Mouse (Mus musculus) T-helper 2 cell (primary cell): ENCODE measurements at regions not wholly inside any gene's neighbourhood (a gene's known extent, or its start where the extent isn't known, plus 50 kb on each side); places are given as distances from the start of the nearest gene placed in this dataset.

Experiments
- in situ Hi-C: fragments of 300-600 bp; cut with MboI, MseI; formaldehyde crosslinking; loops from one replicate; pipeline ENCODE4 v1.15.1; 2025; ENCODE audit warnings: high pct_unique_total_duplicates

DNA sequence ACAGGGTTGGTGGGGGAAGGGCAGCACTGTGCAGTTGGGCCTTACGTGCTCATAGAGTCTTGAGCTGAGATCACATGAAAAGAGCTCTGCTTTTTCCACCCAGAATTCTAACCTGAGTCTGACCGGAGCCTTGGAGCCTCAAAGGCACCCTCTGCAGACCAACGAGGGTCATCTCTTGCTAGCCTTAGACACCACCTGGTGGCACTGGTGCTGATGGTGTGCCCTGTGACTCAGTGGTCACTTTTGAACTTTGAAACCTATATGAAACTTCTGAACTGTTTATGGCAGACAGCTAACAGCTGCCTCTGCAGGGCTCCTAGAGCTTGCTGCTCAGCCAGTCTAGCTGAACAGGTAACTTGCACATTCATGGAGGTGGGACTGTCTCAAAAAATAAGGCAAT, 118.5 kb downstream of the Zfp706 start:
- in situ Hi-C loops, result no loop called here

DNA sequence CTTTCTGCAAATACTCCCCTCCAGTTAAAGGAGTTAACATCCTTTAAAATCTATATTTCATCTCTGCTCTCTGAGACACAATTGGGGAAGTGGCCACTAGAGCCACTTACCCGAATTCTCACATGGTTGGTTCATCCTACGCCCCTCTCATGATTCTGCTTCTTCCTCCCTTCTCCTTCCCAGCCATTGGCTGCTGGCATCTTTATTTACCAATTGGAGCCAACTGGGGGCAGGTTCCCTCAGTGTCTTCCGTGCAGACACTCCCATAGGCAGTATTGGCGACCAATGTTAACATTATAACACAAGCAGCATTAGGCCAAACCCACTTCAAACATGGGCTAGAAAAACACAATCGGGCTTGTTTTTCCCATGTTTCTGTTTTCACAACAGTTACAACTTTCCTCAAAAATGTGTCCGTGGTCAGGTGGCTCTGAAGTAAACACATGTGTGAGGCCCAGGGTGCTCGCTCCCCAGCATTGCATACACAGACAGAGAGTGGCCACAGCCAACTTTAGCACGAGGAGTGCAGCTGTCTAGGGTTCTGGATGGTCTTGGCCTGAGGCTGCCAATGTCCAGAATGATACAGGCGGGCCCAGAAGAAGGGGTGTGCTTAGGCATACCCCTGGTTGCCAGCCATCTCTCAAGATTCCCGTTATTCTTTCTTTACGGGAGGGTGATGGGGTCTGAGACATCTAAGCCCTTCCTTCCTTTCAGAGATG, 119.1 kb downstream of the Zfp706 start:
- in situ Hi-C loops, result no loop called here

DNA sequence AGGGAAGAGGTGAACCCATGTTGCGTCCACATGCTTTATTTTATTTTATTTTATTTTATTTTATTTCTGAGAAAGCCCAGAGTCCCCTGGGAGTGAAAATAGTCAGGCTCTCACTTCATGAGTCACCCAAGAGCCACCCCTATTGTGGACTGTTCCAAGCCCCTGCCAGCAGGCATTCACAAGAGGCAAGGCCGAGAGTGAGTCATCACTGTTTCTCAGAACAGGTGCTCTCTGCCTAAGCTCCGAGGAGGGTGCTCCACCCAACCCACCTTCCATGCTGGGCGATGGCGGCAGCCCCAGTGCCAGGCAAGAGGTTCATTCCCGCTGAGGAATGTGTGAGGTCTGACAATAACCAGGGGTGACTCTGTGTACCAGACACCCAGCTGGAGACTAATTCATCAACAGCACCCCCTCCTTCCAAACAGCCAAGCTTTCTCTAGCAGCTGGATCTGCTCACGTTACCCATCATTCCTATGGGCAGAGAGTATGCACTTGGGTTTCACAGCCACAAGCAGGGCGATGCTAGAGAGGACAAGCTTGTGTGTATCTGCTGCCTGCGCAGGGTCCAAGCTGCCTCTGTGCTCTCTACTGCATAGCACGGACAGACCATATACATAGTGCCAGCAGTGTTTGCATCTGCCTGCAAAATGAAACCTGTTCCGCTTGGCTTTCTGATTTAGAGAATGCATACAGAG, 122.8 kb downstream of the Zfp706 start:
- in situ Hi-C loops, result no loop called here

DNA sequence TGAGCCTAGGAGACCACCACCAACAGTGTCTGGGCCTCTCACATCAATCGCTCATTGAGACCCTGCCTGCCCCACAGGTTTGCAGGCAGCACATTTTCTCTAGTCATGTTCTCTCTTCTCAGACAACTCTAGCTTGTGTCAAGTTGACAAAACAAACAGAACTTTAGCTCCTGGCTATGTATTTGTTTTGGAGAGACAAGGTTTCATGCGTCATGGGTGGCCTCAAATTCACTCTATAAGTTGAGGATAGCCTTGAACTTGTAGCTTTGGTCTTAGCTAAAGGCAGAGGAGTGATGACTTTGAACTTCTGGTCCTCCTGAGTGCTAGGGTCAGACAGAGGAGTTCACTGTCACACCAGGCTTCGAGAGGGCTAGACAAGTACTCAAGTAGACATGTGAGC, 123.5 kb downstream of the Zfp706 start:
- in situ Hi-C loops, result no loop called here

DNA sequence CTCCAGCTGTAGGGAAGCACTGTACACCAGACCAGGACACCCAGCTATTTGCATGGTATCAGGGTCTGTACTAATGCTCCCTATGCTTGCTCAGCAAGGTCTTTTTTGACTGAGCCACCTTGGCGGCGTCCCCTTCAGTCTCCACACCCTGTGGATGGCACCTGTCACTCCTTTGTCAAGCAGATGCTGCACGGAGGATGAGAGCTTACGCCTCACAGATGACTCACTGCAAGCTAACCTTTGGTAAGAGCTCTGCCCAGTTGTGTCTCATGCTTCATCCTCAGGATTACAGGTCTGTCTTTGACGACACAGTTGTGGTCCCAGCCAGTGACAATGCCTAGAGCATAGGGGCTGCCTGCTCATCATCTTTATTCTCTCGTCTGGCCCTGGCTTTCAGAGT, 124.4 kb downstream of the Zfp706 start:
- in situ Hi-C loops, result no loop called here

DNA sequence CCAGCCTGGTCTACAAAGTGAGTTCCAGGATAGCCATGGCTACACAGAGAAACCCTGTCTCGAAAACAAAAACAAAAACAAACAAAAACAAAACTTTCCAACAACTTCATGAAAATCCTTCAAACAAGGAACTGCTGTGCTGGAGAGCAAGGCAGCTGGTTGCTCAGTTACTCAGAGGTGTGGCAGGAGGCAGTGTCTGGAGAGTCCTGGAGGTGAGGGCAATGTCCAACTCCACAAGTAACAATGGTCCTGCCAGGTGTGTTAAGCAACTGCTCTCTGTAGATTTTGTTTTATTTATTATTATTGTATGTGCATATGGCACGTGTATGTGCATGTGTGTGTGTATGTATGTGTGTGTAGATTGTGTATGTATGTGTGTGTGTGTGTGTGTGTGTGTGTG, 126.0 kb downstream of the Zfp706 start:
- in situ Hi-C loops, result no loop called here

DNA sequence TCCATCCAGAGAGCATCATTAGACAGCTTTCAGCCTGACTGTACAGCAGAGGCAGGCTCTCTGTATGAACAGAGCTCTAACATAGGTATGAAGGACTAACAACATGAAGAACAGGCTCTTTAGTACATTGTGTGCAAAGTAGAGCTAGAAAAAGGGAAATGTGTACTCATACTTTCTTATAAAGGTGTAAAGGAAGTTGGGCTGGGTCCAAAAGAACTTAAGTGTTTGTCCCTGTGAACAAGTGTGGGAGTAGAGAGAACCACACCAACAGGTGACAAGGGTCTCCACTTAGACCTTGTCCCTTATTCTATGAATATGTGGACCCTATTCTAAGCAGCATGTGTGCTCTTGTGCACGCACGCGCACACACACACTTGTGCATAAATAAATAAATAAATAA, 127.0 kb downstream of the Zfp706 start:
- in situ Hi-C loops, result no loop called here

DNA sequence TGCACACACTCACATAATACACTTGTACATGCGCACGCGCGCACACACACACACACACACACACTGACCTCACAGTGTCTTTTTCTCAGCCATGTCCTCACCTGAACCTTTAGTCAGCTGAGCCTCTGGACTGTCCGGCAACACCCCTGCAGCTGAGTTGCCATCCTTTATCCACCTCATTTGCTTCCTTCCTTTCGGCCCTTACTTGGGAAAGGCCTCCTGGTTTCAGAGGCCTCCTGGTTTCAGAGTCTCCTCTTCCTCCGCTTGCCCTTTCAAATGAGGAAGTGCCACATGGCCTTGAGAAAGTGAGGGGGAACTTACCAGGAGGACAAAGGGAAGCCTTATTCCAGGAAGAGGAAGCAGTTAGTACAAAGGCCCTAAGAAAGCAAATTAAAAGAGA, 128.0 kb downstream of the Zfp706 start:
- in situ Hi-C loops, result no loop called here

DNA sequence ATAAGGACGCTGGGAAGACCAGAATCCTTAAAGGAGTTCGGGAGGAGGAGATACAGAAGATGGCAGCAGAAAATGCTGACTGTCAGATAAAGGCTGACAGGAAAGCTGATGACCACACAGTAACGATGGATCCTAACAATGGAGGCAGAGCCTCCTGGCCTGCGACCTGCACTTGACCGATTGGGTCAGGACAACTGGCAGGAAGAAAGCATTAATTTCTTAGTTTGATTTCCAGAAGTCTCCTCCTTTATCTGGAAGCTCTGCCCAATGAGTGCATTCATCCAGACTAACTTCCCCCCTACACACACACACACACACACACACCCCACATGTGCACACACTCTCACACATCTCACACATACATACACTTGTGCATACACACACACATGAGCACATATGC, 128.6 kb downstream of the Zfp706 start:
- in situ Hi-C loops, result no loop called here

DNA sequence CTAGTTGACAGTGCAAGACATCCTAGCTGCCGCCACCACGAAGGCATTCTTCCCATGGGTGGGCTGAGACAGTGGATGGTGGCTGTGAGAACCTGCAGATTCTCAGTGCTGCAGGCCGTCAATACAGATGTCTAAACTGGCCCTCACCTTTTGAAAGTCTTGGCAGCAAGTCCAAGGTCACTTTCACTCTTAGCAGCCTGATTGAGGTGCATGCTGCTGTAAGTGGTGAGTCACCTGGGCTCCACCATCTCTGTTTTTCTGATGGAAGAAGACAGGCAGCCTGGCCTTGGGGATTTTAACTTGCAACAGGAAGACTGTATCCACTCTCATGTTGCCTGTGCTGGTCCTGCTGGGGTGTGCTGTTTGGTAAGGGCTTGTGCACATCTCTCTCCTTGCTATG, 129.3 kb downstream of the Zfp706 start:
- in situ Hi-C loops, result no loop called here

DNA sequence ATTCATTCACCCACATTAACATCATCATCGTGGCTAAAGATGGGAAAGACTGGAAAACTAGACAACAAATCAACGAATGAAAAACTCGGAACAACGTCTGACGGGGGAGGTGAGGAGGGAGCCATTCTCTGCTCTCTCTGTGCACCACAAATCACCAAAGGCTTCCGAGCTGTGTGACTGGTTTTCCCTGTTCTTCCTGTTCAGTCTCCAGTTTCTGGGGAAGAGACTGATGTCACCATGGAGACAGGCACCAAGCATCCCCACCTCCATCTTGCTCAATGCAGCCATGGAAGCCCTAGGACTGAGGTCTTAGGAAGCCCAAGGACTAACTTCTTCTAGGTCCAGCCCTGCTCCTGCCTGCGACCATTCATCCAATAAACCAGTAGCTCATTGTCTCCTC, 130.1 kb downstream of the Zfp706 start:
- in situ Hi-C loops, result no loop called here

DNA sequence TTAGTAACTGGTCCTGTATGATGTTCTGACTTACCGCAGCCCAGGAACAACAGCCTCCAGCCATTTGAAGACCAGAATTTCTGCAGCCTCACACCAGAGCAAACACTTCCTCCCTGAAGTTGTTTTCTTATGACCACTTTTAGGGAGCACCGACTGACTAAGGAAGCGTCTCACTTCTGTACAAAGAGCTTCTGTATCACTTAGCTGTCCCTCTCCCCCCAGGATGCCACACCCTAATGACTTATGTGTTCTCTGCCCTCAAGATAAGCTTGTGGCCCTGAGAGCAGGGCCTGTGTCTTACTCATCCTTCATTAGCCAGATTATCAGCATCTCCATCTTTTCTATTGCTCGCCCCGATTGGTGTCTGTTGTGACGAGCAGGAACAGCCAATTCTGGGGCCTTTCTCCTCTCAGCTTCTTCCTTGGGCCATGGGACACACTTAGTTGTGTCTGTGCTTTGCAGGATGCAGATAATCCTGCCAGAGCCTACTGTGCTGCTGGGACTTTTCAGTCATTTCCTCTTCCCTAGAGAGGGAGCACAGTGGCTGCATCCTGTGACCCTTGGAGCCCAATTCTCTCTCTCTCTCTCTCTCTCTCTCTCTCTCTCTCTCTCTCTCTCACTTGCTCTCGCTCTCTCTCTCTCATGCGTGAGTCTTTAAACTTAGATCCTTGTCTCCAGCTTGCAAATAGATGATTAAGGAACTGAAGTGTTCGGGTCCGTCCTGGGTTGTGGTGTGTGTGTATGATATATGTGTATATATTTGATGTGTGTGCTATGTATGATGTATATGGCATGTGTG, 131.4 kb downstream of the Zfp706 start:
- in situ Hi-C loops, result no loop called here

DNA sequence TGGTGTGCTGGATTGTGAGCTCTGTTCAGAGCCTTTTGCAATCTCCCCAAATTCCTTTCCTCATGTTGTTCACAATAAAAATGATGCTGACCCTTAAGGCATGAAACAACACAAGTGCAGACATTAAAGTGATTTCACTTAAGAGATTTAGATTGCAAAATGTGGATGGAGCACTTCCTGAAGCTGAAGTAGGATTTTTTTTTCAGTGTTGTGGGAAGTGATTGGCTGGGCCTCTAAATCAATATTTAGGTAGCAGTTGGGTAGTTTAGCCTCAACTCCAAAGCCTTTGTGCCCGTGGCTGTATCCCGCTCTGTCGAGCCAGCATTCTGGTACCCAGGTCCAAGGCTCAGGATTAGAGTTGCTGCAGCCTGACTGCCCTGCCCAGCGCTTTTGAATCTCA, 133.0 kb downstream of the Zfp706 start:
- in situ Hi-C loops, result no loop called here

DNA sequence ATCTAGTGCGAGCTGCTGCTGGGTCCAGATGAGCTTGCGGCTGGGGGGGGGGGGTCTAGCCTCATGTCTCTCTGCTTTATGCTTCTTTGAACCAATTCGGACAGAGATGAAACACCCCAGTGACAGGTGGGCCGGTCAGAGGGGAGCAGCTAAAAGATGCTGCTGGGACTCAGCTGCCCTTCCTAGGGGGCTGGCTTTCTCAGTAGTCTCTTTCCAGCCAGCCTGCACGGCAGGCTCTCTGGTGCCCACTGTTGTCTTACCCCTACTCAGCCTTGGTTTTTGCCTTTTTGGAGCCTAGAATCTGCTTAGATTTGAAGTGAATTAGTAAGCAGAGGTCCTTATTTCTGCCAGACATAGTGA, 133.7 kb downstream of the Zfp706 start:
- in situ Hi-C loops, result no loop called here

DNA sequence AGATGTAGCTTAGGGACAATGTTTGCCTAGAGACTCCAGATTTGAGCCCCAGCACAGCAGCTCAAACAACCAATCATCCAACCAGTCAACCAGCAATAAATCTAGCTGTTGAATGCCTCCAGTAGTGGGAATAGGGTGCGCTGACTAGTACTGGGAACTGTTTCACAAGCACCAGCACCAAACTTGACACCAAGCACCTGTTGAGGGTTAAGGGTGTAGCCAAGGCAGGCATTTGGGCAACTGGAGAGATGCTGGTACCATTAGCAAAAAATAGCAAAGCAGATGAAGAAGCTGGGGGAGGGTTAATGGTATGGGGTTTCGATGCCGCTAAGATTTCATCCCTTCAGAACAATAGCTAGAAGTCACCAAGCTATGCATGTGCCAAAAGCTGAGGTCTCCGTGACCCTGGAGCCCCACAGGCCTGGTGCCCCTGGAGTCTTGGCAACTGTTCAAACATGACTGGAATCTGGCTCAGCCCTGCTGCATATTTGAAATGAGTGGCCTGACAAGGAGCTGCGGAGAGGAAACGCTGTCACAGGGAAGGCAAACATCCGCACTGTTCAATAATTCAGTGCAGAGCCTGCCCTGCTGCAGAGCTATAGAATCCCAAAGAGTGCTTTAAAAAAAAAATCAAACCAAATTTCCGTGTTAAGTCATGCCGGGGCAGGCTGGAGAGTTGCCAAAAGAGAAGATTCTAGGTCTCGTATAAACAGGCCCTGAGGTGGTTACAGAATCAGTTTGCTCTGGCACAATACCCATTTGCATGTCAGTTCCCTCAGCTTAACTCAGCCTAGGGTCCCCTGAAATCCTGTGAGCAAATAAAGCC, 134.3 kb downstream of the Zfp706 start:
- in situ Hi-C loops, result no loop called here

DNA sequence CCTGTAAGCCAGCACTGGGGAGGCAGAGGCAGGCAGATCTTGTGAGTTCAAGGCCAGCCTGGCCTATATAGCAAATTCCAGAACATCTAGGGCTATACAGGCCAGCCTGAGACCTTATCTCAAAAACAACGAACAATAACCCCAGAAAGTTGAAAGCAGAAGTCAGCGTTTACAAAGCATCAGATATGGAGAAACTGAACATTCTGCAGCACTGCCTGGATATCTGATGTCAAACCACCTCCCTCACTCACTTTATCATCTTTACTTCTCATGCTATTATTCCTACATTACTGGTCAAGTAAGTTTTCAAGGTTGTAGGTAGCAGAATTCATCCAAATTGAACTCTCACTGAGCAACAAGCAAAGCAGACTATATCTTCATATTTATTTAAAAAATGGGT, 135.0 kb downstream of the Zfp706 start:
- in situ Hi-C loops, result no loop called here

DNA sequence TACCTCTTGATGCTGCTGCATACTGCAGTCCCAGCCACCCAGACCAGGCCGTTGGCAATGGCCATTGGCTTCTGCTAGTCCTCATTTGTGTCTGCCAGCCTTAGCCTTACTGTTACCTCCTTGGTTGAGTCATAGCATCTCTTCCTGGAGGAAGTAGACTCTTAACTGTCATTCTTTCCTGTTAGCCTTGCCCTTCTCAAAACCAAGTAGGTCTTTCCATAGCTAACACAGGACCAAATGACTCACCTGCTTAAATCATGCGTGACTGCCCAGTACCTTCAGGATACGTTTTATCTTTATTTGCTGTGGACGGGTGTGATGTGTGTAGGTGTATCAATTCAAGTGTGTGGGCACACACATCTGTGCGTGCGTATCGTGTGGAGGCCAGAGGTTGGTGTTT, 136.9 kb downstream of the Zfp706 start:
- in situ Hi-C loops, result no loop called here

DNA sequence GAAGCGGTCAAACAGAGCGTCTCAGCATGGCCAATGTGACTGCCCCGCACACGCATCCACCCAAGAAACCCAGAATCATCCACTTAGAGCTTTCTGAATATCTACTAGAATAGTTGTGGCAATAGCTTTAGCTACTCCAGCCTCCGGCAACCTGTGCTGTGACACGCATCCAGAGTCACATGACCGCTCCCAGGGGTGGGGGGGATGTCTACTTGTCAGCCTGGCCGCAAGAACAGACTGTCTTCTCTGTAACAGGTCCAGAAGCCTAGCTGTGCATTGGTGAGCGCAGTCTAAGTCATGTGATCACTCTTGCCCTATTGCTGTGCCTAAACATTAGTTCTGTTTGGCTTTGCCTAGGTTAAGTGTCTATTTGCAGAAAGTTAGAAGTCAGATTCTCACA, 137.5 kb downstream of the Zfp706 start:
- in situ Hi-C loops, result no loop called here

DNA sequence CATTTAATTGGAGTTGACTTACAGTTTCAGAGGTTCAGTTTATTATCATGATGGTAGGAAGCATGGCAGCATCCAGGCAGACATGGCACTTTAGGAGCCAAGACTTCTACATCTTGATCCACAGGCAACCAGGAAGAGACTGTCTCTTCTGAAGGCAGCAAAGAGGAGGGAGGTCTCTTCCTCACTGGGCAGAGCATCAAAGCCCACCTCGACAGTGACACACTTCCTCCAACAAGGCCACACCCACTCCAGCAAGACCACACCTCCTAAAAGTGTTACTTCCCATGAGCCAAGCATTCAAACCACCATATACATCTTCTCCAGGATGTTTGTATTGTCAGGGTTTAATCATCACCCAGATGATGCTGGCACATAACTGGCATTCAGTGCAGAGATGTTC, 141.5 kb downstream of the Zfp706 start:
- in situ Hi-C loops, result no loop called here

DNA sequence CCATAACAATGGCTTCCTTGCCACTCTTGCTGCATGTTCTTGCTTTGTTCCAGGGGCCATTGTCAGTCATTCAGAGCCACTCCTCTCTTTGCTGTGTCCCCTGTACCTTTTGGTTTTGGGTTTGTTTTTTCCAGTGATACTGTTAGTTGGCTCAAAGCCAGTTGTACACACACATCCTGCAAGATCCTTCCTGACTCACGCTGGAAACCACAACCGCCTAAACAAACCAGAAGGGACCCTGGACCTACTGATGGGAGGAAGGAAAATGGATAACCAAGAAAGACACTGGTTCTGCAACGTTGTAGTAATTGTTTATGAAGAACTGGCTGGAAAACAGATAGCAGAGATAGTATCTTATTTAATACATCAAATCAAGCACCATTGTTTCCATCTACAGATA, 142.2 kb downstream of the Zfp706 start:
- in situ Hi-C loops, result no loop called here

DNA sequence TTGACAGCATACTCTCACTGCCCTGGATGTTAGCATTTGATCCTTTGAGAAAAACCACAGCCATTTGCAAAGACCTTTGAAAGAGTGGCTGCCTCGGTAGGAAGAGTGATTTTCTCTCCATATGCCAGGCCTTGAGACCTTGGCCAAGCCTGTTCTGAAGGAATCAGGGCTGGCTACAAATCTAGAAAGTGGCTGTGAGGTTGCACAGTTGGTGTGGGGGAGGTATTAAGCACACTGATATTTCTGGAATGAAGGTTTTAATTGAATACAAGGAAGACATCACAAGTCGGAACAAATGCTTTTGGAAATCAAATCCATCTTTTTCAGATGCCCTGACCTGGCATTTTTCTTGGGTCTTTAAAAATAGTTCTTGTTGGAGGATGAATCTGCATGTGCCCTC, 143.5 kb downstream of the Zfp706 start:
- in situ Hi-C loops, result no loop called here

DNA sequence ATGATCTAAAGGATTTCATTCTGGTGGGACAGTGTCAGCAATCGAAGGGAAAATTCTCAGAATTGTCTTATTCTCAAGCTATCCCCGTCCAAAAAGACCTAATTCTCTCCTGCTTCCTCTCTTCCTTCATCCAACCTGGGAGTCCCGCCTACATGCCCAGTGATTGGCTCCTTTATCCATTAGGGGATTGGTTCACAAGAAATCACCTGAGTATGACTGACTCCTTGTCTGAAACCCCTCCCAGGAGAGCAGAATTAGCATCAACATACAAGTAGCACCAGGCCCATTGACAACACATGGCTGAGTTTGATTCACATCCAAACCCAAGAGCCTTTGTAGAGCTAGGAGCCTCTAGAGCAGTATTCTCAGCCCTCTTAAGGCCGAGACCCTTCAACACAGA, 148.9 kb downstream of the Zfp706 start:
- in situ Hi-C loops, result no loop called here
